Mouse (Mus musculus) T-cell, adult 66 days (primary cell): ENCODE results near the gene Galr3. TPM values are rescaled to one million over a fixed set of nuclear protein-coding genes. Genes with fewer than 3 reads are reported as not detected.

Source experiments
- total RNA-seq, 2 experiments: library from RNA; stranded (reverse); gene quantifications; 3 replicates in 1 of 2; 4 replicates in 1 of 2; pipeline ENCODE4 v1.2.4; 2023

The Galr3 gene
- total RNA-seq, result not detected

GRCm38 (mm10) chr15:79041585-79041984 lies at the start of gene Galr3:
TSS of gene Galr3 (plus strand) at chr15:79041885.

GRCm38 (mm10) chr15:79028237-79028738 lies 13.4 kb upstream of the Galr3 start, which contains the start of gene H1f0:
TSS of gene H1f0 (plus strand) at chr15:79028450.

GRCm38 (mm10) chr15:79062376-79063159 lies 20.9 kb downstream of the Galr3 start, which contains the start of gene Ankrd54:
TSS of gene Ankrd54 (minus strand) at chr15:79062893.

GRCm38 (mm10) chr15:79074913-79075532 lies 33.3 kb downstream of the Galr3 start, which contains the start of gene Eif3l:
TSS of gene Eif3l (plus strand) at chr15:79075179.

Other genes starting within 250 kb of the Galr3 start
- gene Card10, start 238.8 kb upstream of the Galr3 start, total RNA-seq, result under 1 TPM; 0.44 to 0.67 TPM
- gene Cdc42ep1, start 199.3 kb upstream of the Galr3 start, total RNA-seq, result not detected
- gene Lgals2, start 186.4 kb upstream of the Galr3 start, total RNA-seq, result not detected
- gene Gga1, start 164.7 kb upstream of the Galr3 start, total RNA-seq, result 10 to 100 TPM; 78.9 to 83.1 TPM
- gene Gm49510, start 142.2 kb upstream of the Galr3 start, total RNA-seq, result 1 to 10 TPM; 1.2 to 2.0 TPM
- 100 to 1,000 TPM; 207 to 231 TPM for gene Sh3bp1, start 142.1 kb upstream of the Galr3 start, total RNA-seq
- 10 to 100 TPM; 17.9 to 18.1 TPM for gene Pdxp, start 128.0 kb upstream of the Galr3 start, total RNA-seq
- gene Lgals1, start 115.2 kb upstream of the Galr3 start, total RNA-seq, result 100 to 1,000 TPM; 101 to 152 TPM
- 10 to 100 TPM; 48.4 to 52.5 TPM for gene Nol12, start 107.0 kb upstream of the Galr3 start, total RNA-seq
- 10 to 100 TPM; 42.7 to 53.7 TPM for gene Triobp, start 94.2 kb upstream of the Galr3 start, total RNA-seq
- gene H1f0, start 13.4 kb upstream of the Galr3 start, total RNA-seq, result 1 to 10 TPM; 6.8 to 7.0 TPM
- 10 to 100 TPM; 36.0 to 37.8 TPM for gene Ankrd54, start 21.0 kb downstream of the Galr3 start, total RNA-seq
- gene Eif3l, start 33.3 kb downstream of the Galr3 start, total RNA-seq, result 100 to 1,000 TPM; 120 to 124 TPM
- gene Micall1, start 67.0 kb downstream of the Galr3 start, total RNA-seq, result 10 to 100 TPM; 53.3 to 55.5 TPM
- gene Polr2f, start 99.1 kb downstream of the Galr3 start, total RNA-seq, result 10 to 100 TPM; 60.7 to 71.0 TPM
- gene 1700088E04Rik, start 99.4 kb downstream of the Galr3 start, total RNA-seq, result not detected
- not detected for gene Sox10, start 123.4 kb downstream of the Galr3 start, total RNA-seq
- gene Pick1, start 187.3 kb downstream of the Galr3 start, total RNA-seq, result 10 to 100 TPM; 22.3 to 25.8 TPM
- 1 to 10 TPM in 1 of 2 experiments, under 1 TPM in 1; 0.50 to 1.4 TPM for gene Gm49486, start 187.5 kb downstream of the Galr3 start, total RNA-seq
- gene Slc16a8, start 212.9 kb downstream of the Galr3 start, total RNA-seq, result not detected
- 1 to 10 TPM; 1.9 to 2.4 TPM for gene Baiap2l2, start 243.7 kb downstream of the Galr3 start, total RNA-seq